Mouse (Mus musculus): ENCODE data around the gene Fam120b.

- TF ChIP-seq CTCF (IDR thresholded peaks at IDR 0.05; ENCODE audit: insufficient read depth, low read length) (no peak), POLR2A (IDR thresholded peaks at IDR 0.05; ENCODE audit: borderline replicate concordance, extremely low read depth, low read depth, low read length) (no peak)
Measured at GRCm38 (mm10) chr17:15363656-15364055, 32.3 kb upstream of the Fam120b start.
